Mouse (Mus musculus): ENCODE results near the gene Mfsd12.

- TF ChIP-seq CTCF (IDR thresholded peaks at IDR 0.05; ENCODE audit: control insufficient read depth, insufficient read depth, low read length) (no peak), POLR2A (IDR thresholded peaks at IDR 0.05; ENCODE audit: borderline replicate concordance, control insufficient read depth, low read depth, low read length) (0 out of 2 replicates have a peak, but pooled peaks have one; percentile 39)
Observed at GRCm38 (mm10) chr10:81364666-81365065, 7.4 kb downstream of the Mfsd12 start.

Measured in bone marrow, adult 2 months (tissue).